Mouse (Mus musculus) MEL (cell line): ENCODE measurements at regions not wholly inside any gene's neighbourhood (a gene's known extent, or its start where the extent isn't known, plus 50 kb on each side); places are given as distances from the start of the nearest gene placed in this dataset.

Experiments used
- DNase-seq: peaks from one replicate; pipeline ENCODE4 v3.0.0; 2011; ENCODE audit warnings: low read depth, low spot score
- H3K27ac ChIP-seq: 2 replicates; pipeline ENCODE4 v1.5.1; 2012; ENCODE audit warnings: low read depth, mild to moderate bottlenecking, control low read depth, low read length, moderate library complexity; ENCODE audit not compliant: control insufficient read depth
- H3K27me3 ChIP-seq, 2 experiments: fragments of 150-350 bp in 1 of 2; sonication (generic) in 1 of 2; 2 replicates each; pipeline ENCODE4 v1.6.1; 2012; ENCODE audit warnings: low read length in 2 of 2, mild to moderate bottlenecking in 2 of 2, improper control_type of control experiment in 1 of 2, moderate library complexity in 1 of 2; ENCODE audit not compliant: insufficient read depth in 2 of 2, control insufficient read depth in 1 of 2
- H3K36me3 ChIP-seq, 2 experiments: 2 replicates each; pipeline ENCODE4 v1.6.1; 2012 to 2014; ENCODE audit warnings: low read length in 2 of 2, improper control_type of control experiment in 1 of 2, inconsistent platforms in 1 of 2, mild to moderate bottlenecking in 1 of 2; ENCODE audit not compliant: insufficient read depth in 2 of 2, control insufficient read depth in 1 of 2
- H3K4me1 ChIP-seq, 2 experiments: fragments of 150-350 bp in 1 of 2; sonication (generic) in 1 of 2; 2 replicates each; pipeline ENCODE4 v1.6.1; 2012; ENCODE audit warnings: low read length in 2 of 2, improper control_type of control experiment in 1 of 2, mild to moderate bottlenecking in 1 of 2; ENCODE audit not compliant: insufficient read depth in 2 of 2, control insufficient read depth in 1 of 2
- H3K4me3 ChIP-seq, 2 experiments: fragments of 150-350 bp in 1 of 2; sonication (generic) in 1 of 2; 2 replicates each; pipeline ENCODE4 v1.5.1; 2012; ENCODE audit warnings: low read depth in 2 of 2, low read length in 2 of 2, mild to moderate bottlenecking in 2 of 2, moderate library complexity in 2 of 2, control low read depth in 1 of 2, improper control_type of control experiment in 1 of 2; ENCODE audit not compliant: control insufficient read depth in 1 of 2, insufficient read depth in 1 of 2
- H3K79me2 ChIP-seq: 2 replicates; pipeline ENCODE4 v1.6.1; 2012; ENCODE audit warnings: mild to moderate bottlenecking, low read length, moderate library complexity; ENCODE audit not compliant: control insufficient read depth, poor library complexity, insufficient read depth
- H3K9ac ChIP-seq: 2 replicates; pipeline ENCODE4 v1.6.1; 2012; ENCODE audit warnings: low read depth, mild to moderate bottlenecking, control low read depth, low read length, moderate library complexity; ENCODE audit not compliant: control insufficient read depth, poor library complexity, severe bottlenecking
- H3K9me3 ChIP-seq: fragments of 150-350 bp; sonication (generic); replicated peaks from 2 replicates; pipeline ENCODE4 v1.6.1; 2012; ENCODE audit warnings: mild to moderate bottlenecking, low read length, improper control_type of control experiment, moderate library complexity; ENCODE audit not compliant: insufficient read depth
- CHD2 ChIP-seq: IDR thresholded peaks from 2 replicates; pipeline ENCODE4 v1.6.1; 2011; ENCODE audit warnings: low read length, improper control_type of control experiment
- ELF1 ChIP-seq: IDR thresholded peaks from 2 replicates; pipeline ENCODE4 v1.6.1; 2014; ENCODE audit warnings: low read depth, mild to moderate bottlenecking, inconsistent platforms, low read length, improper control_type of control experiment, moderate library complexity
- EP300 ChIP-seq, 2 experiments: IDR thresholded peaks; 2 replicates each; pipeline ENCODE4 v1.6.1; 2011; ENCODE audit warnings: improper control_type of control experiment in 2 of 2, low read length in 2 of 2, low read depth in 1 of 2, mild to moderate bottlenecking in 1 of 2
- GATA1 ChIP-seq: IDR thresholded peaks from 2 replicates; pipeline ENCODE4 v1.6.1; 2011; ENCODE audit warnings: low read depth, low read length, improper control_type of control experiment
- HCFC1 ChIP-seq: IDR thresholded peaks from 2 replicates; pipeline ENCODE4 v1.6.1; 2012; ENCODE audit warnings: low read depth, mild to moderate bottlenecking, inconsistent platforms, low read length, improper control_type of control experiment, moderate library complexity
- JUND ChIP-seq: IDR thresholded peaks from 2 replicates; pipeline ENCODE4 v1.6.1; 2011; ENCODE audit warnings: low read depth, mild to moderate bottlenecking, improper control_type of control experiment, low read length
- MAFK ChIP-seq: IDR thresholded peaks from 2 replicates; pipeline ENCODE4 v1.6.1; 2011; ENCODE audit warnings: low read depth, mild to moderate bottlenecking, low read length, improper control_type of control experiment, borderline replicate concordance
- MYC ChIP-seq: IDR thresholded peaks from 2 replicates; pipeline ENCODE4 v1.6.1; 2011; ENCODE audit warnings: low read depth, mild to moderate bottlenecking, low read length, improper control_type of control experiment, moderate library complexity
- NRF1 ChIP-seq: IDR thresholded peaks from 2 replicates; pipeline ENCODE4 v1.6.1; 2014; ENCODE audit warnings: low read depth, mild to moderate bottlenecking, inconsistent platforms, low read length, improper control_type of control experiment, moderate library complexity; ENCODE audit not compliant: poor library complexity, insufficient read depth, severe bottlenecking
- POLR2A ChIP-seq, 2 experiments: IDR thresholded peaks; 2 replicates each; pipeline ENCODE4 v1.6.1; 2011 to 2012; ENCODE audit warnings: low read length in 2 of 2, mild to moderate bottlenecking in 2 of 2, control low read depth in 1 of 2, improper control_type of control experiment in 1 of 2, low read depth in 1 of 2, moderate library complexity in 1 of 2; ENCODE audit not compliant: control insufficient read depth in 1 of 2, insufficient read depth in 1 of 2, poor library complexity in 1 of 2
- POLR2AphosphoS2 ChIP-seq: IDR thresholded peaks from 2 replicates; pipeline ENCODE4 v1.6.1; 2011; ENCODE audit warnings: low read length, improper control_type of control experiment
- SMC3 ChIP-seq: IDR thresholded peaks from 2 replicates; pipeline ENCODE4 v1.6.1; 2011; ENCODE audit warnings: low read depth, low read length, improper control_type of control experiment
- TAL1 ChIP-seq: IDR thresholded peaks from 2 replicates; pipeline ENCODE4 v1.6.1; 2012; ENCODE audit warnings: mild to moderate bottlenecking, inconsistent platforms, low read length, moderate library complexity, mixed read lengths
- TBP ChIP-seq: IDR thresholded peaks from 2 replicates; pipeline ENCODE4 v1.8.0; 2011; ENCODE audit warnings: low read depth, low read length, improper control_type of control experiment
- TCF12 ChIP-seq: IDR thresholded peaks from 2 replicates; pipeline ENCODE4 v1.6.1; 2014; ENCODE audit warnings: low read depth, mild to moderate bottlenecking, inconsistent platforms, low read length, improper control_type of control experiment, moderate library complexity
- UBTF ChIP-seq: IDR thresholded peaks from 2 replicates; pipeline ENCODE4 v1.6.1; 2012; ENCODE audit warnings: low read depth, mild to moderate bottlenecking, inconsistent platforms, low read length, improper control_type of control experiment, moderate library complexity, borderline replicate concordance; ENCODE audit not compliant: insufficient read depth
- USF1 ChIP-seq: IDR thresholded peaks from 2 replicates; pipeline ENCODE4 v1.6.1; 2014; ENCODE audit warnings: low read depth, mild to moderate bottlenecking, inconsistent platforms, low read length, improper control_type of control experiment, moderate library complexity
- USF2 ChIP-seq, 2 experiments: IDR thresholded peaks; 2 replicates each; pipeline ENCODE4 v1.6.1; 2011 to 2012; ENCODE audit warnings: improper control_type of control experiment in 2 of 2, low read length in 2 of 2, borderline replicate concordance in 1 of 2, inconsistent platforms in 1 of 2, low read depth in 1 of 2, mild to moderate bottlenecking in 1 of 2; ENCODE audit not compliant: insufficient read depth in 1 of 2
- ZKSCAN1 ChIP-seq: IDR thresholded peaks from 2 replicates; pipeline ENCODE4 v1.6.1; 2012; ENCODE audit warnings: low read depth, mild to moderate bottlenecking, inconsistent platforms, low read length, improper control_type of control experiment, moderate library complexity
- ZMIZ1 ChIP-seq: IDR thresholded peaks from 2 replicates; pipeline ENCODE4 v1.6.1; 2012; ENCODE audit warnings: low read depth, mild to moderate bottlenecking, inconsistent platforms, low read length, improper control_type of control experiment, moderate library complexity
- ZNF384 ChIP-seq: IDR thresholded peaks from 2 replicates; pipeline ENCODE4 v1.6.1; 2012; ENCODE audit warnings: low read depth, mild to moderate bottlenecking, inconsistent platforms, low read length, improper control_type of control experiment

DNA sequence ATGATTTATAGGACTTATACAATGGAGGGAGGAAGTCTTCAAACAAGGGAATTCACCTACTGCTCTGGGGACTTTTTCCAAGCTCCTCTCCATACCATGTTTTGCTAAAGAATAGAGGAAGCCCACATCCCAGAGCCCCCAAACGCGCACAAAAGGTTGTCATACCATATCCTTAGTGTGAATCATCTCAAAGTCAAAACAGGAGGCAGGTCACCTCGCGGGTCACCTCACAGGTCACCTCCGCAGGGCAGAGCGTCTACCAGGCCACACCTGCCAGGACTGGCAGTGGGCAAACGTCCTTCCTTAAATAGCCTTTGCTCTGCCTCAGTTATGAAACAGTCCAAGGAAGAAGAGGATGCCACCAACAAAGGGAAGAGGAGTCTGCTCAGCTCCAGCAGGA, 307.3 kb upstream of the Arglu1 start:
- Histone ChIP-seq H3K4me1 (no peaks in the 10 kb centered on the region), H3K9me3 (no peaks in the 10 kb centered on the region), H3K79me2 (no peaks in the 10 kb centered on the region), H3K27me3 (no peaks in the 10 kb centered on the region), H3K27ac (no peak overlapping the region), H3K36me3 (no peaks in the 10 kb centered on the region), H3K9ac (no peak overlapping the region), H3K4me3 (no peak overlapping the region)
- TF ChIP-seq TCF12 (no peak), EP300 (IDR thresholded peaks at IDR 0.05; ENCODE audit: low read depth in 1 of 2, low read length in 2 of 2) (no peak), USF1 (no peak), POLR2A (IDR thresholded peaks at IDR 0.05; ENCODE audit: control insufficient read depth in 1 of 2, insufficient read depth in 1 of 2, low read depth in 1 of 2, low read length in 2 of 2, poor library complexity in 1 of 2) (no peak), JUND (no peak), MAFK (no peak)
- DNase-seq, result no peak

- Histone ChIP-seq H3K4me3 (no peak overlapping the region), H3K27ac (no peak overlapping the region), H3K9me3 (no peaks in the 10 kb centered on the region), H3K9ac (no peak overlapping the region), H3K79me2 (no peaks in the 10 kb centered on the region), H3K4me1 (no peaks in the 10 kb centered on the region), H3K27me3 (no peaks in the 10 kb centered on the region), H3K36me3 (no peaks in the 10 kb centered on the region)
- TF ChIP-seq HCFC1 (no peak), EP300 (IDR thresholded peaks at IDR 0.05; ENCODE audit: low read depth in 1 of 2, low read length in 2 of 2) (no peak), ZMIZ1 (no peak), ZKSCAN1 (no peak), CHD2 (no peak), GATA1 (no peak), NRF1 (no peak), TBP (no peak), JUND (no peak), POLR2AphosphoS2 (no peak), MYC (no peak)
- no peak for DNase-seq
Observed at GRCm38 (mm10) chr8:8994596-8995189, 304.4 kb upstream of the Arglu1 start.

- DNase-seq, result no peak
- Histone ChIP-seq H3K9me3 (no peaks in the 10 kb centered on the region), H3K27ac (no peak overlapping the region), H3K27me3 (no peaks in the 10 kb centered on the region), H3K36me3 (no peaks in the 10 kb centered on the region), H3K4me3 (no peak overlapping the region), H3K9ac (no peak overlapping the region), H3K79me2 (no peaks in the 10 kb centered on the region), H3K4me1 (no peaks in the 10 kb centered on the region)
- no peak for TF ChIP-seq MYC
- no peak for TF ChIP-seq JUND
- no peak for TF ChIP-seq UBTF
- no peak for TF ChIP-seq ELF1
- no peak for TF ChIP-seq GATA1
- TF ChIP-seq SMC3, result no peak
- TF ChIP-seq TAL1, result no peak
- TF ChIP-seq USF2 (IDR thresholded peaks at IDR 0.05; ENCODE audit: borderline replicate concordance in 1 of 2, insufficient read depth in 1 of 2, low read depth in 1 of 2, low read length in 2 of 2), result no peak
- no peak for TF ChIP-seq MAFK
- no peak for TF ChIP-seq ZMIZ1
- TF ChIP-seq ZNF384, result no peak
Observed at GRCm38 (mm10) chr8:8994008-8994407, 303.7 kb upstream of the Arglu1 start.
